Mouse (Mus musculus) lung, postnatal 10 days (tissue): ENCODE data around the gene Actr5.

ENCODE experiments used
- DNase-seq: peaks from one replicate; pipeline ENCODE4 v3.0.0; 2021

Gene Actr5

GRCm38 (mm10) chr2:158614418-158614955, 10.2 kb upstream of the Actr5 start:
- DNase-seq, result no peak

- no peak for DNase-seq
These were observed 9.5 kb upstream of the Actr5 start for GRCm38 (mm10) chr2:158615161-158615680.

GRCm38 (mm10) chr2:158615702-158616101, 9.0 kb upstream of the Actr5 start:
- DNase-seq, result no peak

GRCm38 (mm10) chr2:158616296-158616695, 8.4 kb upstream of the Actr5 start:
- no peak for DNase-seq

- no peak for DNase-seq
These were observed 7.9 kb upstream of the Actr5 start for GRCm38 (mm10) chr2:158616790-158617189.

- DNase-seq, result peak; percentile 9
These were observed 543 bp downstream of the Actr5 start for GRCm38 (mm10) chr2:158625231-158625630.

GRCm38 (mm10) chr2:158625697-158626096, 1.0 kb downstream of the Actr5 start:
- DNase-seq, result no peak

- DNase-seq, result no peak
These were observed 4.2 kb downstream of the Actr5 start for GRCm38 (mm10) chr2:158628858-158629257.

GRCm38 (mm10) chr2:158629414-158629813, 4.7 kb downstream of the Actr5 start:
- DNase-seq, result no peak

- DNase-seq, result no peak
These were observed 7.2 kb downstream of the Actr5 start for GRCm38 (mm10) chr2:158631873-158632272.

- peak; percentile 71 for DNase-seq
These were observed 17.2 kb downstream of the Actr5 start for GRCm38 (mm10) chr2:158641869-158642268.

GRCm38 (mm10) chr2:158642587-158642986, 17.9 kb downstream of the Actr5 start:
- DNase-seq, result no peak

GRCm38 (mm10) chr2:158643791-158644190, 19.1 kb downstream of the Actr5 start:
- DNase-seq, result no peak

GRCm38 (mm10) chr2:158651159-158651908, 26.6 kb downstream of the Actr5 start:
- no peak for DNase-seq

- peak; percentile 82 for DNase-seq
These were observed 28.3 kb downstream of the Actr5 start for GRCm38 (mm10) chr2:158652985-158653384.

- DNase-seq, result peak; percentile 74
These were observed 30.0 kb downstream of the Actr5 start for GRCm38 (mm10) chr2:158654717-158655116.

- DNase-seq, result no peak
These were observed 31.1 kb downstream of the Actr5 start for GRCm38 (mm10) chr2:158655806-158656205.

- DNase-seq, result peak; percentile 72
These were observed 34.1 kb downstream of the Actr5 start for GRCm38 (mm10) chr2:158658822-158659221.

- no peak for DNase-seq
These were observed 34.7 kb downstream of the Actr5 start for GRCm38 (mm10) chr2:158659346-158659745.

- DNase-seq, result no peak
These were observed 40.4 kb downstream of the Actr5 start, which contains the start of gene Ppp1r16b for GRCm38 (mm10) chr2:158665098-158665497. Gene Ppp1r16b (plus strand): TSS chr2:158665398.

- peak; percentile 48 for DNase-seq
These were observed 41.5 kb downstream of the Actr5 start for GRCm38 (mm10) chr2:158666071-158666800.

GRCm38 (mm10) chr2:158667022-158667670, 42.5 kb downstream of the Actr5 start:
- peak; percentile 72 for DNase-seq
